Mouse (Mus musculus) E14TG2a.4 (cell line): Measurements from ENCODE around the gene Shprh.

ENCODE experiments used
- CTCF ChIP-seq: conservative IDR thresholded peaks from 2 replicates; pipeline ENCODE4 v1.5.1; 2014; ENCODE audit warnings: low read length
- NANOG ChIP-seq: IDR thresholded peaks from 2 replicates; pipeline ENCODE4 v1.6.1; 2014; ENCODE audit warnings: borderline replicate concordance, low read length, mixed read lengths

GRCm38 (mm10) chr10:11149742-11150125 lies 507 bp downstream of the Shprh start:
- no peak for TF ChIP-seq CTCF
- TF ChIP-seq NANOG, result no peak
